Comparison of ENCODE assay signal across 7 mouse cellular contexts in the genomic region with DNA sequence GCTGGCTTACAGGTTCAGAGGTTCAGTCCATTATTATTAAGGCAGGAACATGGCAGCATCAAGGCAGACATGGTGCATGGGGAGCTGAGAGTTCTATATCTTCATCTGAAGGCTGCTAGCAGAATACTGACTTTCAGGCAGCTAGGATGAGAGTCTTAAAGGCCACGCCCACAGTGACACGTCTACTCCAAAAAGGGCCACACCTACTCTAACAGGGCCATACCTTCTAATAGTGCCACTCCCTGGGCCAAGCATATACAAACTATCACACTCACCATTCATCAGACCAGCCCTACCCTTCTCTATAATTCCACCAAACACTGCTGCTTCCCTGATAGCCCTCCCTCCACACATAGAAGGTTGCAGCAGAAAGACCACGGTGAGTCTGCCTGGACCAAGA. TPM values are rescaled to one million over a fixed set of nuclear protein-coding genes. Genes with fewer than 3 reads are reported as not detected.
DNase-seq lines count a peak whose midpoint lies in the region; ATAC-seq and TF ChIP-seq lines count a peak whose summit lies in the region.
"Not testable (repeated sequence)": the region's sequence is repeated elsewhere in the genome, so short reads cannot be mapped to it uniquely, and the experiment has no call there.
"Had no signal": no experiment of that assay in that cellular context is flagged by ENCODE, and none has a peak within 500 bp of the region (broad histone marks: within the 10 kb centered on the region; RNA-seq: fewer than 3 reads in every experiment).

No protein-coding gene starts in this region.

- not testable (repeated sequence) for H3K4me2 ChIP-seq in embryonic facial prominence, embryonic 14.5 days (ENCODE audit: low read depth, low read length); liver, embryonic 11.5 days; liver, embryonic 14.5 days (ENCODE audit: low read depth); liver, postnatal 0 days (ENCODE audit: low read depth, low read length)

- not testable (repeated sequence) for H3K9me3 ChIP-seq in embryonic facial prominence, embryonic 14.5 days (ENCODE audit: control insufficient read depth, low read length); liver, embryonic 11.5 days (ENCODE audit: control insufficient read depth, low read length); liver, embryonic 14.5 days (ENCODE audit: control insufficient read depth, low read length); liver, postnatal 0 days (ENCODE audit: low read length)

- DNase-seq in c-Kit-positive CD71-positive TER-119-negative erythroid progenitor cells, embryonic 14.5 days (ENCODE audit: low read depth): peak; percentile 48
- DNase-seq in embryonic facial prominence, embryonic 14.5 days (ENCODE audit: low spot score); liver, embryonic 11.5 days (ENCODE audit: low spot score); liver, postnatal 0 days: not testable (repeated sequence)
- peak; percentile 49 to 63 (median 62) for DNase-seq in liver, embryonic 14.5 days (ENCODE audit: low read depth in 3 of 3, low spot score in 3 of 3)

- not testable (repeated sequence) for H3K4me3 ChIP-seq in embryonic facial prominence, embryonic 14.5 days (ENCODE audit: low read depth, low read length); liver, embryonic 11.5 days (ENCODE audit: low read depth, low read length); liver, embryonic 14.5 days (ENCODE audit: insufficient read depth in 1 of 2, low read depth in 2 of 2, low read length in 2 of 2); liver, postnatal 0 days (ENCODE audit: low read depth, low read length)

- H3K4me1 ChIP-seq in embryonic facial prominence, embryonic 14.5 days (ENCODE audit: control insufficient read depth, insufficient read depth, low read length); liver, embryonic 11.5 days (replicated peaks; ENCODE audit: control insufficient read depth, insufficient read depth, low read length); liver, postnatal 0 days (ENCODE audit: insufficient read depth): not testable (repeated sequence)
- peaks cover 5 to 31% of the 10 kb centered on the region in 2 experiments; a peak in 3 of 4 replicates for H3K4me1 ChIP-seq in liver, embryonic 14.5 days (replicated peaks; ENCODE audit: control insufficient read depth in 2 of 2, insufficient read depth in 2 of 2, low read length in 1 of 2)

- not testable (repeated sequence) for H3K27me3 ChIP-seq in embryonic facial prominence, embryonic 14.5 days (replicated peaks; ENCODE audit: control insufficient read depth, insufficient read depth, low read length); liver, embryonic 11.5 days (replicated peaks; ENCODE audit: control insufficient read depth, insufficient read depth, low read length); liver, embryonic 14.5 days (ENCODE audit: control insufficient read depth, insufficient read depth, low read length); liver, postnatal 0 days (ENCODE audit: insufficient read depth, low read length)

- H3K9ac ChIP-seq in embryonic facial prominence, embryonic 14.5 days (ENCODE audit: low read depth, low read length); liver, embryonic 11.5 days (ENCODE audit: low read depth, low read length); liver, embryonic 14.5 days (replicated peaks); liver, postnatal 0 days (replicated peaks): not testable (repeated sequence)

- H3K36me3 ChIP-seq in embryonic facial prominence, embryonic 14.5 days (ENCODE audit: control insufficient read depth, insufficient read depth, low read length); liver, embryonic 11.5 days (ENCODE audit: control insufficient read depth, insufficient read depth, low read length); liver, embryonic 14.5 days (replicated peaks; ENCODE audit: control insufficient read depth, insufficient read depth, low read depth); liver, postnatal 0 days (replicated peaks; ENCODE audit: insufficient read depth, low read length): not testable (repeated sequence)

- H3K27ac ChIP-seq in embryonic facial prominence, embryonic 14.5 days (replicated peaks; ENCODE audit: low read depth, low read length): peak overlapping the region; percentile 66
- H3K27ac ChIP-seq in liver, embryonic 11.5 days (ENCODE audit: low read depth, low read length); liver, embryonic 14.5 days; liver, postnatal 0 days (ENCODE audit: low read depth): not testable (repeated sequence)

- not testable (repeated sequence) for TF ChIP-seq CTCF in liver, embryonic 14.5 days (IDR thresholded peaks at IDR 0.05; ENCODE audit: low read depth); liver, postnatal 0 days (IDR thresholded peaks at IDR 0.05; ENCODE audit: low read depth)

- 74% methylated on average over 3 of the region's 3 CpGs for WGBS in embryonic facial prominence, embryonic 14.5 days
- 67% methylated on average over 3 of the region's 3 CpGs for WGBS in liver, embryonic 11.5 days
- 49% methylated on average over 3 of the region's 3 CpGs for WGBS in liver, embryonic 14.5 days (ENCODE audit: insufficient replicate concordance)
- 76% methylated on average over 3 of the region's 3 CpGs for WGBS in liver, postnatal 0 days (ENCODE audit: insufficient replicate concordance)

- not testable (repeated sequence) for ATAC-seq in embryonic facial prominence, embryonic 14.5 days (ENCODE audit: low read depth)
- peak; percentile 78 for ATAC-seq in erythroid progenitor cell, adult 5-6 weeks (replicated peaks; ENCODE audit: low FRiP score, poor library complexity, severe bottlenecking)
- ATAC-seq in liver, embryonic 11.5 days (replicated peaks; ENCODE audit: low FRiP score): peak; percentile 62
- peak; percentile 77 for ATAC-seq in liver, embryonic 14.5 days (ENCODE audit: insufficient read depth)
- 0 out of 2 replicates have a peak, but pooled peaks have one; percentile 40 for ATAC-seq in liver, postnatal 0 days

- not testable (repeated sequence) for TF ChIP-seq EP300 in liver, embryonic 14.5 days (IDR thresholded peaks at IDR 0.05; ENCODE audit: low read depth); liver, postnatal 0 days (IDR thresholded peaks at IDR 0.05; ENCODE audit: low read depth)

RNA-seq across cellular contexts. Expression of a gene that starts 30.7 kb away (rescaled TPM):
- polyA plus RNA-seq in embryonic facial prominence, embryonic 14.5 days (2014; fragmentation: Nextera tagmentation; extraction: Ambion mirVana): 4.3 and 4.7 TPM in 2 replicates
- total RNA-seq in erythroid progenitor cell, adult 5-6 weeks (2015; ENCODE audit: low replicate concordance): 22.6 and 34.6 TPM in 2 replicates
- 7.6 and 10.6 TPM in 2 replicates for total RNA-seq in erythroid progenitor cell, adult 5-6 weeks (2017; ENCODE audit: low replicate concordance)
- polyA plus RNA-seq in liver, embryonic 11.5 days (2014; fragmentation: Nextera tagmentation; extraction: Ambion mirVana): 6.8 and 7.2 TPM in 2 replicates
- 1.9 and 2.4 TPM in 2 replicates for polyA plus RNA-seq in liver, embryonic 14.5 days (2012; rRNA removed)
- polyA plus RNA-seq in liver, embryonic 14.5 days (2014; fragmentation: Nextera tagmentation; extraction: Ambion mirVana): 3.5 and 5.1 TPM in 2 replicates
- 2.8 and 3.3 TPM in 2 replicates for polyA plus RNA-seq in liver, postnatal 0 days (2015; fragmentation: Nextera tagmentation; extraction: Ambion mirVana)
- polyA plus RNA-seq: C2C12 had no signal
